Mouse (Mus musculus): ENCODE measurements around the gene Gm11549.

Gene Gm11549

DNA sequence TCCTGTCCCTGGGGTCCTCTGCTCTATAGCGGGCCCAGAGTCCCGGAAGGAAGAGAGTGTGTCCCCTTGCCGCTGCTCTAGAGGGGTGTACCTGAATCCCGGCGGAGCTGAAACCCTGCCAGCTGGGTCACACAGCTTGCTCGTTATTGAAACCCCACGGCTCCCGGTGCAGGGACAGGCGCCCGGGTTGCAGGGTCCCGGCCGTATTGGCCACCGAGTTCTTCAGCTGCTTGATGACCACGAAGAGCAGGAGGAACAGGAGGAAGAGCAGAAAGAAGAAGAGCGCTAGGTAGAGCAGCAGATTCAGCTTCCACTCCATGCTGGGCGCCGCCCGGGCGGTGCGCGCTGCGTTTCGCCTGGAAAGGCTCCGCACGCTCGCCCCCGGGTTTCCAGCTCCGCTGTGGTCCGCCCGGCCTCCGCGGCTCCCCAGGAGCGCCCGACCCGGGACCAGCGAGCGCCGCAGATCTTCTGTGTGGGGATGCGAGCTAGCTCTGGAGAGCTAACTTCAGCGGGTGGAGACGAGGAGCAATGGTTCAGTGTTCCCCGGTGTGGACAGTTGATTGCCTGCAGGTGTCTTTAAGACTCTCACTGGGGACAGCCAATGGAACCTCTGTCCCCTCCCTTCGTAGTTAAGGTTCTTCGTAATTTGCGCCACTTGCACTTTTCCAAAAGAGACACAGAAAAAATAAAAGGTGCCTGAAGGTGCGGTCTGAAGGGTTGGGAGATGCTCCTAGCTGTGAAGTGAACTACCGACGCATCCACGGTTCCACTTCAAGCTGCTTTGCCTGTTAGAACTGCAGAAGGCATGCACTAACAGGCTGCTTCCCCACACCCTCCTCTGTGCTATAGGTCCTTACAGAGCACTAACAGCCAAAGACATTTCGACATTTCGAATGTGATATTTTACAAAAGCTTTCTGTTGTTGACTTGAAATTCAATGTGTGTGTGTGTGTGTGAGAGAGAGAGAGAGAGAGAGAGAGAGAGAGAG is at the start of gene Gm11549:
TSS of gene Gm11549 (minus strand) at position 741 of the 988 bp plus-strand sequence.
- no peak for DNase-seq

- no peak for DNase-seq
Measured at GRCm38 (mm10) chr3:36569836-36570235, 48.2 kb upstream of the Gm11549 start.

- no peak for DNase-seq
Measured at GRCm38 (mm10) chr3:36563666-36564065, 42.1 kb upstream of the Gm11549 start.

- no peak for DNase-seq
Measured at GRCm38 (mm10) chr3:36559606-36560005, 38.0 kb upstream of the Gm11549 start.

DNA sequence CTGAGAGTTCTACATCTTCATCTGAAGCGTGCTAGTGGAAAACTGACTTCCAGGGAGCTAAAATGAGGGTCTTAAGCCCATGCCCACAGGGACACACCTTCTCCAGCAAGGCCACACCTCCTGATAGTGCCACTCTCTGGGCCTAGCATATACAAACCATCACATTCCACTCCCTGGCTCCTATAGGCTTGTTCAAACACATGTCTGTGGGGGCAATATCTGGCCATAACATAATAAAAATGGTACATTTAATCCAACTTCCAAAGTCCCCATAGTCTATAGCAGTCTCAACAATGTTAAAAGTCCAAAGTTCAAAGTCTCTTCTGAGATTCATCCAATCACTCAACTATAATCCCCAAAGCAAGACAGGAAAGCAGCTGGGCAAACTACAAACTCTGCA is 36.0 kb upstream of the Gm11549 start:
- no peak for DNase-seq

DNA sequence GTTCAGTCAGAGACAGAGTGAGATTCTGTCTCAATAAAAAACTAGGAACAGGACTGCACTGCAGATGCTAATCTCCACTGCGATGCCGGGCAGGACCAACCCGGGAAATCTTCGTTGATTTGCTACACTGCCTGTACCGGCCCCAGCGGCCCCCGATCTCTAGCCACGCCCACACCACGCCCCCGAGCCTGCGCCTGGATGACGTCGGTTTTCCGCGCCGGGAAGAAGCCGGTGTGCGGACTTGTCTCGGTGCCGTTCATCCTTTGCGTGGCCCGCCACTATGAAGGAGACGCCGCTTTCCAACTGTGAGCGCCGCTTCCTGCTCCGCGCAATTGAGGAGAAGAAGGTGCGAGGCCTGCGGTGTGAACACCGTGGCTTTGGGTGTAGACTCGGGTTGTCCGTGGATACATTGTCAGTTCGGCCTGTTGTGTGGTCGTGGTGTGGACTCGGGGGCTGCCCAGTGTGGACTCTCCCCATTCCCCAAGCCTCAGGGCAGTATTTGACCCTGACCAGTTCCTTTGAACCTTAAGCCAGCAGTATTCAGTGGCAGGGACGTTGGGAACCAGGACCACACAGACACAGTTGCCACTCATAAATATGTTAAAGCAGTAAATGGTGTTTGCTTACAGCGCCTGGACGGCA is 30.9 kb upstream of the Gm11549 start, which contains the start of gene Exosc9:
TSS of gene Exosc9 (plus strand) at position 201 of the 642 bp plus-strand sequence.
- peak; percentile 95 for DNase-seq

DNA sequence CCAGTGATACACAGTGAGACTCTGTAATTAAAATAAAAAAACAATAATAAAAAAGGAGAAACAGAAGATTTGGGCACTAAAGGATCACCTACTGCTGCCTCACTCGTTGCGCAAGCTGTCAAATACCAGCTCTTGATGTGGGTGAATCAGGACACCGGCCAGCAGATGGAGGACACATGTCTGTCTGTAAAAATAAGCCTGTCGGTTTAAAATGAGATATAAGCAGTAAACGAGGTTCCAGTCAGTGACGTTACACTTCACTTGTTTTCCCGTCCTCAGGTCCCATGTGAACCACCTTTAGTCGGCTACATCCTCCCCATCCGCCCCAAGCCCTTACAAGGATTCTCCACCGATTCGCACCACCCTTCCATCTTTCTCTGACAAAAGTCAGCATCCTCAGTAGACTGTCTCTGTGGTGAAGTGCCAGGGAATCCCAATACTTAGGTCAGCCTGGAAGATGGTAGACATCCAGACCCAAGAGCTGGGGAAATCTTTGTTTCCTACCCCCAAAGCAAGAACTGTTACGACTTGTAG is 30.3 kb upstream of the Gm11549 start:
- DNase-seq: peak in 1 of 2 experiments; percentile 5

- no peak for DNase-seq
Measured at GRCm38 (mm10) chr3:36551343-36551742, 29.7 kb upstream of the Gm11549 start.

DNA sequence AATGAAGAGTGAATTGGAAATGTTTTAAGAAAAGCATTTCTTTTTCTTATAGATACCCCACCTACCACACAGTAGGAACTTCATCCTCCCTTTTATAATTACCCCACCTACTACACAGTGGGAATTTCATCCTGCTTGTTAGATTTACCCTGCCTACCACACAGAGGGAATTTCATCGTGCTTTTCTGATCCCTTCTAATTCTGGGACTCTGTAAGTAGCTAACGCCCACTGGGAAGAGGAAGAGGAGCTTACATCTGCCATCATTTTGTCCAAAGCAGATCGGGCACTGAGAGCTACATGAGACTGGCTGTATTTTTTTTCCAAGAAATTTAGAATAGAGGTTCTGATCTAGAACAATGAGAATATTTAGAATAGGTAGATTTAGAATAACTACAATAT is 23.3 kb upstream of the Gm11549 start:
- DNase-seq: no peak

- DNase-seq: no peak
Measured at GRCm38 (mm10) chr3:36541399-36541798, 19.8 kb upstream of the Gm11549 start.

GRCm38 (mm10) chr3:36540756-36541155 is 19.1 kb upstream of the Gm11549 start:
- DNase-seq: no peak

- no peak for DNase-seq
Measured at GRCm38 (mm10) chr3:36537701-36538470, 16.3 kb upstream of the Gm11549 start.

DNA sequence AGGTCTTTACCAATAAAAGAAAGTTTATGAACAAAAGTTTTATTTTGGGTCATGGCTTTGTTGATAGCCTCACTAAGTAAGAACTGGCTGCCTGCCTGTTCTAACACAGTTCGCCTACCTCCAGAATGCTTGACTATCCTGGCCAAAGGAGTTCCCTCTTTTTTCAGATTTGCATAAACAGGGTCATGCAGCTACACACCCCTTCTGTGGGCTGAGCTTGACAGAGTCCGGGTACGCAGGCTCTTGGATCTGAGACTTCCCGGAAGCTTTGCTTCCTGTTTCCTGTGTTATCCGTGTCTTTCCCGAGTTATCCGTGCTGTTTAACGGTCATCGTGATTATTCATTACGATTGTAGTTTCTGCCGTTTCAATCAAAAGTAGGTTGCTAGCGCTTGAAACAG is 14.4 kb upstream of the Gm11549 start:
- DNase-seq: no peak

DNA sequence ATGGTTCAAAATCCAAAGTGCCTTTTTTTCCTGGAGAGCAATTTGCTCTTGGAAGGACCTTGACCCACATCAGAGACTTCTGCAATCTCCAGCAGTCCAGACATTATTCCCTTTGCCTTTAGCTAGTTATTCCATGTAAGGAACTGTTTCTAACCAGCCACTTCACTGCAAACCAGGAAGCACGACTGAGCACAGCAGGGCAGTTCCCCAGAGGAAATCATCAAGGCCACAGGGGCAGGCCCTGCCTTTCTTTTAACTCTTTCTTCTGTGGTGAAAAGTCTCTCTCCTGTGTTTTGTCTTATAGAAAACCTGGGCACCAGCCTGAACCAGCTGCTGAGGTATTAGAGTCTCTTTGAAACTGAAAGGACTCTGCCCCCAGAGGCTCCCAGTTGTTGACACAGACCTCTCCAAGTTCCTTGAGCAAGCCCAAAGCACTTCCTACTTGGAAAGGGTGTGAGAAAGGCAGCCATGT is 11.6 kb upstream of the Gm11549 start:
- DNase-seq: no peak

DNA sequence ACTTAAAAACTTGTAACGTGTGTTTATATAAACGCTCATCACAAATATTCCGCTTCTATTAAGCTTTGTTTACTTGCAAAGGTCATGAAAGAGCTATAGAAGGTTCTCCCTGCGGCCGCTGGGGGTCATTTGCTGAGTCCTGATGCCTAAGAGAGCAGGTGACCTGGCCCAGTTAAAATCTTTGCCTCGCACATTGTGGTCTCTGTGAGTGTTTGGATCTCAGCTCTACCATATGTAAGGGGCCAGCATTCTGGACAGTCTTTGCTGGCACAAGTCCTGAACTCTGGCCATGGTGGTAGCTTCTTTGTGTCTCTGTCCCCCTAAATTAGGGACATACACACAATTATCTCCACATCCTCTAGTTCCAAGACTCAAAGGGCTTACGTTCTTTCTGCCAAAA is 11.1 kb upstream of the Gm11549 start:
- no peak for DNase-seq

DNA sequence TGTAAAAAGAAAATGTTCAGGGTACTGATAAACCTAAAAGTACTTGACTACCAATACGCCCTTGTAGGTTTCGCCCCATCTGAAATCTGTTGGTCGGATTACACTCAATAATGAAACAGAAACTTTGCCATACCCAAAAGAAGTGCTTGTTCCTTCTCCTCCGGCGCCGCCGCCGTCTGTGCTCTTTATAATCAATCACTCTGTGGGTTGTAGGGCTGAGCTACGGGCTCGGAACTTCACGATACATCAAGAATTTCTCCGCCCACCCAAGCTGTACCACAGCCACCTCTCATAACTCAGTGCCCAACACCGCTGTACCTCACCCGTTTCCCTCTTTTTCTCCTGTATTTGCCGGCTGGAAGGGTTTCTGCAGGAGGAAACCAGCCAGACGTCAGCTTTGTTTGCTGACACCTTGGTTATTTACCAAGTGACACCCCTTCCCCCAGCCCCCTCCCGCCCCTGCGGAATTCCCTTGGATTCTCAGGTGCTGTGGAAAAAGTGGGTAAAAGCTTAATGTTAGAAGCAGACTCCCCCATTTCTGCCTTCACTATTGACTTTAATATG is 10.4 kb upstream of the Gm11549 start:
- no peak for DNase-seq

GRCm38 (mm10) chr3:36531242-36531641 is 9.6 kb upstream of the Gm11549 start:
- DNase-seq: no peak

DNA sequence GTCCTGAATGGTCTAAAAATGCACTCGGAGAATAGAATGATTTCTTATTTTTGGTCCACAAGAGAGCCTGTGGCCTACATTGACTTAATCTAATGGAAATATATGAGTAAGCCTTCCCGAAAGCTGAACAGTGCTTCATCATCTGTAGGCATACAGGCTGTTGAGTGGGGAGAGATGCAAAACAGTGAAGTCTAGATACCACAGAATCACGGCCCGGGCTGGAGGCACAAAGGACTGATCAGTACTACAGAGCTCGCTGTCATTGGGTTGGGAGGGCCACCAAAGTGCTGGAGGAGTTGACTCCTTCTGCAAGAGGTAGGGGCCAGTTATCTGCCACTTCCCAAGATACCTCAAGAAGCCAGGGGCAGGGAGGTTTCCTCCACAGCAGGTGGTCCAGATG is 9.2 kb upstream of the Gm11549 start:
- DNase-seq: no peak

DNA sequence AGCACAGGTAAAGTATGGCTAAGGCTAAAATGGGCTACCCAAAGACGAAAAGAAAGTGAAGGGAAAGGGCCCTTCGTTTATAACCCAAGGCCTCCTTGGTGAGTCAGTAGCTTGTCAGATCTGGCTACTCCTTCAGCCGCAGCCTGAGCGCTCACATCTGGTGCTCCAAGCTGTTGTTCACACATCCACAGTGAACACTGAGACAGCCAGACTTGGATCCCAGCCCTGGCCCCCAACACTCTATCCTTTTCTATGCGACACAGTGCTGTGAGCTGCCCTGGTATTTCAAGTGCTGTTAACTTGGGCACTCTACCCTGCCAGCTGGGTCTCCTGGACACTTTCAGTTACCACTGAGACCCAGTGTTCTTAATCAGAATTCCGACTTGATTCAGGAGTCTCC is 8.7 kb upstream of the Gm11549 start:
- DNase-seq: no peak

GRCm38 (mm10) chr3:36524466-36524865 is 2.9 kb upstream of the Gm11549 start:
- no peak for DNase-seq

GRCm38 (mm10) chr3:36522137-36522536 is 524 bp upstream of the Gm11549 start:
- no peak for DNase-seq

DNA sequence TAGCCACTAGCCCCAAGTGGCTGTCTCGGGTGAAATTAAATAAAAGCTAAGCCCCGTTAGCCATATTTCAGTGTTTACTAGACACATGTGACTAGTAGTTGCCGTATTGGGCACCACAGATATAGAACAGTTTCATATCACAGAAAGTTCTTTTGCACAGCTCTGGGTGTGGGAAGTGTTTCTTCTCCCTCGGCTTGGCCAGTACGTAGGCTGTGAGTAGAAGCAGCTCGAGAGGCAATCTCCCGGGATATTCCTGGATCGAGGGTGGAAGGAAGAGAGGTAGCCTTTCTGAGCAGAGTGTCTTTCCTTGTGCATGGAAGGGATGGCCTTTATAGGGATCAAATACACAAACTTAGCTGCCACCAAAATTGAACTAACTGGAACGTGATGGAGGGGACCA is 5.4 kb downstream of the Gm11549 start:
- no peak for DNase-seq

Measured in kidney, postnatal 25 days (tissue).